Mouse (Mus musculus): ENCODE data around the gene Ifi35. TPM values are rescaled to one million over a fixed set of nuclear protein-coding genes. Genes with fewer than 3 reads are reported as not detected.
"Not testable (repeated sequence)": the region's sequence is repeated elsewhere in the genome, so short reads cannot be mapped to it uniquely, and the experiment has no call there.

Ifi35 gene
- polyA plus RNA-seq, 1 experiment, result 6.3 TPM

- Histone ChIP-seq H3K27me3 (ENCODE audit: control insufficient read depth, insufficient read depth, low read length) (no peaks in the 10 kb centered on the region), H3K4me3 (replicated peaks; ENCODE audit: insufficient read depth, low read depth, low read length) (no peak overlapping the region), H3K4me1 (ENCODE audit: control insufficient read depth, insufficient read depth, low read length) (no peaks in the 10 kb centered on the region; the same call in 1 of the 2 replicates), H3K27ac (ENCODE audit: insufficient read depth, low read length) (no peak overlapping the region)
- DNase-seq, result no peak
- WGBS, result 27% methylated on average over 5 of the region's 5 CpGs
- TF ChIP-seq CTCF (IDR thresholded peaks at IDR 0.05; ENCODE audit: borderline replicate concordance, insufficient read depth, low read depth, low read length), result no peak
- no peak for TF ChIP-seq POLR2A (IDR thresholded peaks at IDR 0.05; ENCODE audit: borderline replicate concordance, insufficient read depth, low read length)
Measured at GRCm38 (mm10) chr11:101474298-101474697, 26.1 kb downstream of the Ifi35 start.

- not testable (repeated sequence) for DNase-seq; H3K4me1 ChIP-seq (ENCODE audit: control insufficient read depth, insufficient read depth, low read length); H3K27ac ChIP-seq (ENCODE audit: insufficient read depth, low read length); H3K4me3 ChIP-seq (replicated peaks; ENCODE audit: insufficient read depth, low read depth, low read length); H3K27me3 ChIP-seq (ENCODE audit: control insufficient read depth, insufficient read depth, low read length)
- 80% methylated on average over 4 of the region's 4 CpGs for WGBS
Measured at GRCm38 (mm10) chr11:101476361-101476760, 28.2 kb downstream of the Ifi35 start.

DNA sequence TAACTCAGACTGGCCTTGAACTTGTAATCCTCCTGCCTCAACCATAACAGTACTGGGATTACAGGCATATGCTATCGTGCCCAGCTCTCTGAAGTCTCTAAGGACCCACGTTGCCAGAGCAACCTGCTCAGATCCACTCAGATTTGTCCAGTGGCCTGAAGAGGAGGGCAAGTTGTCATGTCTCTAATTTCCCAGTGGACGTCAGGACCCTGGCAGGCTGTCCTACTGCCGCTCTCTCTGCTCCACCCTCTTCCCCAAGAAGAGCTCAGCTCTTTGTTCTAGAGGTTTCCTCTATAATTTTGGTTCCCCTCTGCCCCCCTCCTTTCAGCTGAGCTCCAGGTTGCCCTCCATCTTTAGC is 29.0 kb downstream of the Ifi35 start:
- Histone ChIP-seq H3K4me3 (replicated peaks; ENCODE audit: insufficient read depth, low read depth, low read length) (no peak overlapping the region), H3K27ac (ENCODE audit: insufficient read depth, low read length) (no peak overlapping the region), H3K4me1 (ENCODE audit: control insufficient read depth, insufficient read depth, low read length) (no peaks in the 10 kb centered on the region), H3K27me3 (ENCODE audit: control insufficient read depth, insufficient read depth, low read length) (no peaks in the 10 kb centered on the region)
- WGBS, result 19% methylated on average over 4 of the region's 4 CpGs
- no peak for DNase-seq
- TF ChIP-seq POLR2A (IDR thresholded peaks at IDR 0.05; ENCODE audit: borderline replicate concordance, insufficient read depth, low read length) (no peak), CTCF (IDR thresholded peaks at IDR 0.05; ENCODE audit: borderline replicate concordance, insufficient read depth, low read depth, low read length) (no peak)

DNA sequence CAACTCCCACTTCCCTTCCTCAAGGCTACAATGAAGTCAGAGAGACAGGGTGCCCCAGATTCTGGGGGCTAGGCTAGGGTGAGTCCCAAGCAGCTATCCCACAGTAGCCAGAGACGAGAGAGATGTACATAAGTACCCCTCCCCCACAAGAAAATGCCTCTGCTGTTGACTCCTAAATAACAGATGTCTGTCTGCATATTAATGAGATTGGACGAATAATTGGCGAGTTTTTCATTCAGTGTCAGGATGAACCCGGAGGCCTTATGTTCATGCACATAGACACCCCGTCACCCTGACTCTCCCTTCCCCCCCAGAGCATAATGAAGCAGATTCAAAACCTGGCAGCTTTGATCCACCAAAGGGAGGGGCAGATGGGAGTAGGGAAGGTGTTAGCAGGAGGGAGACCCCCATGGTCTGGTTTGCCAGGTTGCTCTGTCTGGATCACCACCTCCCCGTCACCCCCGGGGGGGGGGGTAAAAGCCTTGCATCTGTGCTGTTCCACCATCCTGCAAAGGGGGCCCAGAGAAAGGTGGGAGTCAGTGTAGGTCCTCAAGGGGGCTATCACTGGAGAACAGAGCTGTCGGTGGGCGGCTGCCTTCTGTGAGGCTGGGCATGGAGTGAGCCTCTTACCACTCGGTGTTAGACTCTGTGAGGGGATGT is 29.5 kb downstream of the Ifi35 start:
- WGBS, result 27% methylated on average over 10 of the region's 10 CpGs
- H3K4me1 ChIP-seq (ENCODE audit: control insufficient read depth, insufficient read depth, low read length), result no peaks in the 10 kb centered on the region
- TF ChIP-seq POLR2A (IDR thresholded peaks at IDR 0.05; ENCODE audit: borderline replicate concordance, insufficient read depth, low read length) (no peak), CTCF (IDR thresholded peaks at IDR 0.05; ENCODE audit: borderline replicate concordance, insufficient read depth, low read depth, low read length) (no peak)
- H3K27ac ChIP-seq (ENCODE audit: insufficient read depth, low read length), result no peak overlapping the region
- no peak for DNase-seq
- no peak overlapping the region for H3K4me3 ChIP-seq (replicated peaks; ENCODE audit: insufficient read depth, low read depth, low read length)
- H3K27me3 ChIP-seq (ENCODE audit: control insufficient read depth, insufficient read depth, low read length), result no peaks in the 10 kb centered on the region

GRCm38 (mm10) chr11:101479171-101479635 is 31.0 kb downstream of the Ifi35 start:
- no peak for TF ChIP-seq CTCF (IDR thresholded peaks at IDR 0.05; ENCODE audit: borderline replicate concordance, insufficient read depth, low read depth, low read length)
- TF ChIP-seq POLR2A (IDR thresholded peaks at IDR 0.05; ENCODE audit: borderline replicate concordance, insufficient read depth, low read length), result no peak
- H3K4me3 ChIP-seq (replicated peaks; ENCODE audit: insufficient read depth, low read depth, low read length), result no peak overlapping the region
- H3K27ac ChIP-seq (ENCODE audit: insufficient read depth, low read length), result no peak overlapping the region
- 9% methylated on average over 18 of the region's 18 CpGs for WGBS
- no peaks in the 10 kb centered on the region for H3K27me3 ChIP-seq (ENCODE audit: control insufficient read depth, insufficient read depth, low read length)
- no peaks in the 10 kb centered on the region for H3K4me1 ChIP-seq (ENCODE audit: control insufficient read depth, insufficient read depth, low read length)
- DNase-seq, result peak in 1 of 2 experiments; percentile 22

GRCm38 (mm10) chr11:101480912-101481311 is 32.7 kb downstream of the Ifi35 start:
- H3K4me1 ChIP-seq (ENCODE audit: control insufficient read depth, insufficient read depth, low read length), result no peaks in the 10 kb centered on the region
- DNase-seq, result no peak
- H3K4me3 ChIP-seq (replicated peaks; ENCODE audit: insufficient read depth, low read depth, low read length), result no peak overlapping the region
- no peak overlapping the region for H3K27ac ChIP-seq (ENCODE audit: insufficient read depth, low read length)
- 66% methylated on average over 6 of the region's 6 CpGs for WGBS
- H3K27me3 ChIP-seq (ENCODE audit: control insufficient read depth, insufficient read depth, low read length), result no peaks in the 10 kb centered on the region
- TF ChIP-seq CTCF (IDR thresholded peaks at IDR 0.05; ENCODE audit: borderline replicate concordance, insufficient read depth, low read depth, low read length) (no peak), POLR2A (IDR thresholded peaks at IDR 0.05; ENCODE audit: borderline replicate concordance, insufficient read depth, low read length) (no peak)

DNA sequence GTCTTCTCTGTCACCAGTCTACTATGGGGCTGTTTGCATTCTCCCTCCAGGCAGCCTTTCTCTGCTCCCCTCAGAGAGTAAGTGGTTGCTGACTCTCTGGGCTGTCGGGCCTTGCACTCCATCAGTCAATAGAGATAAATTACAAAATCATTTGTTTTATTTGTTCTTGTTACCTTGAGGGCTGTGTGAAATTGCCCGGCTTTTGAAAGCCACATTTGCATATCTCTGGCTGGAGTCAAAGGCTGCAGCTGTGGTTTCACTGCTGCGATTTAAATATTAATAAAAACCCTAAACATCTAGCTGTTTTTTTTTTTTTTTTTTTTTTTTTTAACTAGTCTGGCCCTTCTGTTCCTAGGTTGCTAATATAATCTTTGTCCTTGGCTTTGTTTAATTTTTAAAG is 35.6 kb downstream of the Ifi35 start:
- Histone ChIP-seq H3K4me3 (replicated peaks; ENCODE audit: insufficient read depth, low read depth, low read length) (no peak overlapping the region), H3K27me3 (ENCODE audit: control insufficient read depth, insufficient read depth, low read length) (no peaks in the 10 kb centered on the region), H3K27ac (ENCODE audit: insufficient read depth, low read length) (no peak overlapping the region), H3K4me1 (ENCODE audit: control insufficient read depth, insufficient read depth, low read length) (no peaks in the 10 kb centered on the region)
- 34% methylated on average over 3 of the region's 3 CpGs for WGBS
- DNase-seq, result no peak
- TF ChIP-seq POLR2A (IDR thresholded peaks at IDR 0.05; ENCODE audit: borderline replicate concordance, insufficient read depth, low read length) (no peak), CTCF (IDR thresholded peaks at IDR 0.05; ENCODE audit: borderline replicate concordance, insufficient read depth, low read depth, low read length) (no peak)

DNA sequence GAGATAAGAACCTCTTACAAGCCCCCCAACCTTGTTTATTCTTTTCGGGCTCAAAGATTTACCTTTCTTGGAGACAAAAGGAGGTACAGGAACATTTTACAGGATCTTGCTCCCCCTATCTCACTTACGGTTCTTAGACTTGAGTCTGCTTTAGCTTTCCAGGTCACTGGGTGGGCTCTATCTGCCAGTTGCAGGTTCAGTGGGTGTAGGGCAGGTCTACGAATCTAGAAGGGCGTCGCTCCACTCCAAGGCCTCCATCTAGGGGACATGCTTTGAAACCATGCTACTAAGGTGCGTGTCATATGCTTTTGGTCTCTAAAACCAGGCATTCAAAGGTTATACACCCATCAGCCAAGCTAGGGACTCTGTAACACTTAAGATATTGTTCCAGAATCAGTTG is 36.0 kb downstream of the Ifi35 start:
- 81% methylated on average over 6 of the region's 6 CpGs for WGBS
- Histone ChIP-seq H3K27me3 (ENCODE audit: control insufficient read depth, insufficient read depth, low read length) (no peaks in the 10 kb centered on the region), H3K27ac (ENCODE audit: insufficient read depth, low read length) (no peak overlapping the region), H3K4me3 (replicated peaks; ENCODE audit: insufficient read depth, low read depth, low read length) (no peak overlapping the region), H3K4me1 (ENCODE audit: control insufficient read depth, insufficient read depth, low read length) (no peaks in the 10 kb centered on the region)
- TF ChIP-seq CTCF (IDR thresholded peaks at IDR 0.05; ENCODE audit: borderline replicate concordance, insufficient read depth, low read depth, low read length) (no peak), POLR2A (IDR thresholded peaks at IDR 0.05; ENCODE audit: borderline replicate concordance, insufficient read depth, low read length) (no peak)
- no peak for DNase-seq

Measured in cerebellum, adult 2 months (tissue).